Mouse (Mus musculus): ENCODE data around the gene Ucma.

DNA sequence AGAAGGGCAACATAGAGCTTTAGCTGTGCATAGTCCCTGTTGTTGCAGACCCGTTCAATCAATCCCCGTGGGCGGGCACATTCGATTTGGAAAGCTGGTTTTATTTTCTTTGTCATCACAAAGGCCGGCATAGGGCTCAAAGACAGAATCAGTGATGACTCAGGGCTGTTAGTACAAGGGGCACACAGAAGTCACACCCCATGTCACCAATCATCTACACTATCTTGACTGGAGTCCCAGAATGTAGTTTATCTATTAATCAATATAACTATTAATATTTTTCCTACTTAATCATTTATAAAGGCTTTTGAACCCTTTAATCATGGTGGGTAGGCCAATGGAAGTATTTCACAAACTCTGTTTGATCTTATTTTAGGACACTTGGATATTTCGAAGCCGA is 38.0 kb upstream of the Ucma start:
- TF ChIP-seq CTCF (conservative IDR thresholded peaks at IDR 0.05; ENCODE audit: low read length) = no peak
- no peak for TF ChIP-seq POU5F1 (IDR thresholded peaks at IDR 0.05; ENCODE audit: borderline replicate concordance, low read length)
- no peak for TF ChIP-seq NANOG (IDR thresholded peaks at IDR 0.05; ENCODE audit: borderline replicate concordance, low read length)
